8 mouse cellular contexts compared by ENCODE assay signal in the genomic region with DNA sequence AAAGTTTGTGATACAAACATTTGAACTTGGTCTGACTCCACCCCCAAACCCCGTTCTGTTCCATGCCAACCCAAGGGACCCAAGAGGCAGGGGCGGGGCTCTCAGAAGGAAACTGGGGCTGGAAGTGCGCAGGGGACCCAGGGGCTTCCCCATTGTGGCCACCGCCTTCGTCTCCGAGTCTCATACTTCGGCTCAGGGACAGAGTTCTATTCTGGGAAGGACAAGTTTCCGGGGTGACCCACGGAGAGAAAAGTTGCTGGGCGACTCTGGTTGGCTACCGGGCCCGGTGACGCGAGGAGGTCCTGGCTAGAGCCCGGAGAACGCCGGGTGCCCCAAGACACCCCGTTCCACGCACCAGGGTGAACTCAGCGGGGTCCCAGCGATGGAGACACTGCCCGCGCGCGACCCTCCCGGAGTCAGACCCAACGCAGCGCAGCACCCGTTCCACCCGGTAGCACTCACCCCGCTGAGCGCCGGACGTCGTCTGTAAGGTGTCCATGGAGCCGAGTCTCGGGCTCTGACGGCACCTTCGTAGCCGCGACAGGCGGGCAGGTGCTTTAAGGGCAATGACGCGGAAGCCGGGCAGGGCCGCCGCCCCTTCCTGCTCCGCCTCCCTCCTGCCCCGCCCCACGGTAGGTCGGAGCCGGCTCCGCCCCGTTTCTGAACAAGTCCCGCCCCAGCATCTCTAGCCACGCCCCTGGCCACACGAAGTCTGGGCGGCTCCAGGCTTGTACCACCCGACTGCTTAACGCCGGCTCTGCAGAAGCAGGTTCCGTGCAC. TPM values are rescaled to one million over a fixed set of nuclear protein-coding genes. Genes with fewer than 3 reads are reported as not detected.
DNase-seq lines count a peak whose midpoint lies in the region; ATAC-seq and TF ChIP-seq lines count a peak whose summit lies in the region.

A gene (minus strand): TSS at position 536 of the 780 bp plus-strand sequence.

- under 1% methylated on average over 60 of the region's 62 CpGs for WGBS in intestine, postnatal 0 days
- under 1% methylated on average over 62 of the region's 62 CpGs for WGBS in liver, adult 2 months

- no peak for TF ChIP-seq CTCF in intestine, postnatal 0 days (IDR thresholded peaks at IDR 0.05; ENCODE audit: low read depth)
- TF ChIP-seq CTCF in liver, adult 2 months (IDR thresholded peaks at IDR 0.05; ENCODE audit: low read depth, low read length): no peak

- peak within 1 kb of the TSS; percentile 94 for H3K4me2 ChIP-seq in intestine, postnatal 0 days (replicated peaks; ENCODE audit: low read depth)

- peak within 1 kb of the TSS; percentile 69 for H3K9ac ChIP-seq in intestine, postnatal 0 days (ENCODE audit: low read depth, low read length)
- peak within 1 kb of the TSS; percentile 74 for H3K9ac ChIP-seq in liver, adult 2 months (ENCODE audit: low read depth, low read length)

- peak within 1 kb of the TSS; percentile 66 for H3K4me3 ChIP-seq in intestine, postnatal 0 days (ENCODE audit: low read depth, low read length)
- H3K4me3 ChIP-seq in liver, adult 2 months (ENCODE audit: insufficient read depth, low read depth, low read length): peak within 1 kb of the TSS; percentile 70

- TF ChIP-seq POLR2A in liver, adult 2 months (IDR thresholded peaks at IDR 0.05; ENCODE audit: extremely low read depth, insufficient read depth, low read length): peak; percentile 73; the same call in 1 of the 2 replicates

- peak; percentile 62 for ATAC-seq in granulocyte monocyte progenitor cell, adult 5-6 weeks (replicated peaks; ENCODE audit: poor library complexity, severe bottlenecking)
- ATAC-seq in intestine, postnatal 0 days: peak; percentile 82

- H3K79me2 ChIP-seq in liver, adult 2 months (ENCODE audit: control insufficient read depth, insufficient read depth, low read length): no peaks in the 10 kb centered on the region; the same call in 1 of the 2 replicates

- H3K27me3 ChIP-seq in intestine, postnatal 0 days (replicated peaks; ENCODE audit: control insufficient read depth, insufficient read depth, low read length): no peaks in the 10 kb centered on the region
- no peaks in the 10 kb centered on the region for H3K27me3 ChIP-seq in liver, adult 2 months (ENCODE audit: control insufficient read depth, insufficient read depth, low read length)

- H3K4me1 ChIP-seq in intestine, postnatal 0 days (replicated peaks; ENCODE audit: control insufficient read depth, insufficient read depth, low read length): peaks cover 13% of the 10 kb centered on the region
- peaks cover 25% of the 10 kb centered on the region for H3K4me1 ChIP-seq in liver, adult 2 months (ENCODE audit: control insufficient read depth, insufficient read depth, low read length)

- H3K9me3 ChIP-seq in intestine, postnatal 0 days (ENCODE audit: control insufficient read depth): no peaks in the 10 kb centered on the region

- no peaks in the 10 kb centered on the region for H3K36me3 ChIP-seq in intestine, postnatal 0 days (ENCODE audit: control insufficient read depth, insufficient read depth)
- no peaks in the 10 kb centered on the region for H3K36me3 ChIP-seq in liver, adult 2 months (ENCODE audit: control insufficient read depth, insufficient read depth, low read length)

- H3K27ac ChIP-seq in intestine, postnatal 0 days (ENCODE audit: low read depth, low read length): peak within 1 kb of the TSS; percentile 93
- H3K27ac ChIP-seq in liver, adult 2 months (replicated peaks; ENCODE audit: insufficient read depth, low read depth, low read length): peak within 1 kb of the TSS; percentile 86

- DNase-seq in 3134 (ENCODE audit: extremely low read depth, insufficient read length, low spot score): peak; percentile 92
- peak; percentile 93 to 98 for DNase-seq in adrenal gland, adult (ENCODE audit: inconsistent age in 2 of 2, low spot score in 1 of 2)
- DNase-seq in embryo, embryonic 11 days: peak; percentile 93
- DNase-seq in liver, adult 2 months (ENCODE audit: extremely low read depth, low read depth, low spot score): peak; percentile 75
- peak; percentile 71 to 88 for DNase-seq in monocyte, adult 2 months (ENCODE audit: low read depth in 1 of 2, low spot score in 2 of 2)
- DNase-seq in spleen, postnatal 36 days (ENCODE audit: low spot score in 2 of 2): peak; percentile 93

RNA-seq across cellular contexts. Expression of the gene that starts here (rescaled TPM):
- total RNA-seq in granulocyte monocyte progenitor cell, adult 5-6 weeks (2014; fragmentation: Nextera tagmentation): 11.4 and 12.1 TPM in 2 replicates
- total RNA-seq in granulocyte monocyte progenitor cell, adult 5-6 weeks (2017): 2.6 and 2.8 TPM in 2 replicates
- 1.3 and 1.5 TPM in 2 replicates for polyA plus RNA-seq in intestine, postnatal 0 days (2015; fragmentation: Nextera tagmentation; extraction: Ambion mirVana)
- total RNA-seq in liver, adult 2 months (2014; rRNA removed): 0.67 and 0.74 TPM in 2 replicates
- 2.4 and 3.0 TPM in 2 replicates for polyA plus RNA-seq in liver, adult 2 months (2012; rRNA removed)

Comparison
In these comparisons a context has a peak if more than half of its experiments do, and no peak if none do; other contexts are left out.
1. Peak in every context shown above with its lines: DNase-seq, ATAC-seq, H3K4me3 ChIP-seq and H3K27ac ChIP-seq.